Comparison of ENCODE assay signal across 10 mouse cellular contexts in genomic region chr2:6128881-6129280, GRCm38 (mm10). TPM values are rescaled to one million over a fixed set of nuclear protein-coding genes. Genes with fewer than 3 reads are reported as not detected.
A peak's percentile ranks its signal among the peaks of the same experiment; 100 is the strongest.
DNase-seq lines count a peak whose midpoint lies in the region; ATAC-seq lines count a peak whose summit lies in the region.
"Had no signal": no experiment of that assay in that cellular context is flagged by ENCODE, and none has a peak within 500 bp of the region (broad histone marks: within the 10 kb centered on the region; RNA-seq: fewer than 3 reads in every experiment).

No protein-coding gene starts in this region.

- no peaks in the 10 kb centered on the region for H3K36me3 ChIP-seq in kidney, embryonic 15.5 days
- no peaks in the 10 kb centered on the region for H3K36me3 ChIP-seq in forebrain, embryonic 11.5 days (ENCODE audit: control insufficient read depth, insufficient read depth, low read length)
- no peaks in the 10 kb centered on the region for H3K36me3 ChIP-seq in limb, embryonic 10.5 days
- no peaks in the 10 kb centered on the region for H3K36me3 ChIP-seq in midbrain, embryonic 15.5 days (replicated peaks)

- H3K9me3 ChIP-seq in kidney, embryonic 15.5 days (replicated peaks) = no peaks in the 10 kb centered on the region
- no peaks in the 10 kb centered on the region for H3K9me3 ChIP-seq in forebrain, embryonic 11.5 days (ENCODE audit: control insufficient read depth, low read length)
- no peaks in the 10 kb centered on the region for H3K9me3 ChIP-seq in limb, embryonic 10.5 days (replicated peaks)
- H3K9me3 ChIP-seq in midbrain, embryonic 15.5 days = no peaks in the 10 kb centered on the region

- peaks cover 6% of the 10 kb centered on the region; the same call in 1 of the 2 replicates for H3K4me1 ChIP-seq in kidney, embryonic 15.5 days
- no peaks in the 10 kb centered on the region; the same call in 1 of the 2 replicates for H3K4me1 ChIP-seq in forebrain, embryonic 11.5 days (replicated peaks; ENCODE audit: control insufficient read depth, insufficient read depth, low read length)
- H3K4me1 ChIP-seq in limb, embryonic 10.5 days = peaks cover 9% of the 10 kb centered on the region
- H3K4me1 ChIP-seq in midbrain, embryonic 15.5 days = peaks cover 8% of the 10 kb centered on the region; the same call in 1 of the 2 replicates

- WGBS in kidney, embryonic 15.5 days = 35% methylated on average over 8 of the region's 8 CpGs
- 51% methylated on average over 8 of the region's 8 CpGs for WGBS in forebrain, embryonic 11.5 days
- WGBS in limb, embryonic 10.5 days = 56% methylated on average over 8 of the region's 8 CpGs
- WGBS in midbrain, embryonic 15.5 days = 56% methylated on average over 8 of the region's 8 CpGs

- H3K4me3 ChIP-seq in kidney, embryonic 15.5 days (replicated peaks) = peak overlapping the region; percentile 64
- peak overlapping the region; percentile 70; the same call in 1 of the 2 replicates for H3K4me3 ChIP-seq in forebrain, embryonic 11.5 days (ENCODE audit: low read depth, low read length)
- peak overlapping the region; percentile 77; the same call in 1 of the 2 replicates for H3K4me3 ChIP-seq in limb, embryonic 10.5 days
- H3K4me3 ChIP-seq in midbrain, embryonic 15.5 days = no peak overlapping the region; the same call in 1 of the 2 replicates

- H3K27ac ChIP-seq in kidney, embryonic 15.5 days = no peak overlapping the region
- no peak overlapping the region for H3K27ac ChIP-seq in forebrain, embryonic 11.5 days (ENCODE audit: low read depth, low read length)
- H3K27ac ChIP-seq in limb, embryonic 10.5 days = no peak overlapping the region
- H3K27ac ChIP-seq in midbrain, embryonic 15.5 days = no peak overlapping the region

- DNase-seq in kidney, postnatal 25 days = no peak
- no peak for DNase-seq in forebrain, embryonic 11.5 days (ENCODE audit: low spot score)
- no peak for DNase-seq in limb, embryonic 10.5 days (ENCODE audit: low spot score)
- no peak for DNase-seq in retina, postnatal 1 day
- no peak for DNase-seq in adrenal gland, postnatal 25 days
- no peak for DNase-seq in embryo, embryonic 9.5 days (ENCODE audit: extremely low spot score)
- DNase-seq: gastrocnemius, postnatal 25 days had no signal

- H3K9ac ChIP-seq in kidney, embryonic 15.5 days = peak overlapping the region; percentile 53; the same call in 1 of the 2 replicates
- H3K9ac ChIP-seq in forebrain, embryonic 11.5 days (ENCODE audit: low read length) = no peak overlapping the region
- H3K9ac ChIP-seq in midbrain, embryonic 15.5 days = no peak overlapping the region

- peak overlapping the region; percentile 82 for H3K4me2 ChIP-seq in kidney, embryonic 15.5 days
- H3K4me2 ChIP-seq in forebrain, embryonic 11.5 days (ENCODE audit: low read depth, low read length, severe bottlenecking) = peak overlapping the region; percentile 93; the same call in 1 of the 2 replicates
- H3K4me2 ChIP-seq in midbrain, embryonic 15.5 days = peak overlapping the region; percentile 99; the same call in 1 of the 2 replicates

- ATAC-seq in kidney, embryonic 15.5 days (replicated peaks; ENCODE audit: low FRiP score) = no peak
- ATAC-seq in forebrain, embryonic 11.5 days (replicated peaks; ENCODE audit: low FRiP score) = no peak
- no peak for ATAC-seq in midbrain, embryonic 15.5 days (replicated peaks)

- H3K27me3 ChIP-seq in kidney, embryonic 15.5 days = peaks cover 24% of the 10 kb centered on the region
- H3K27me3 ChIP-seq in forebrain, embryonic 11.5 days (ENCODE audit: control insufficient read depth, insufficient read depth, low read length) = peaks cover 19% of the 10 kb centered on the region
- H3K27me3 ChIP-seq in limb, embryonic 10.5 days (ENCODE audit: low read depth, poor library complexity, severe bottlenecking) = peaks cover 33% of the 10 kb centered on the region
- peaks cover 16% of the 10 kb centered on the region for H3K27me3 ChIP-seq in midbrain, embryonic 15.5 days (replicated peaks)

RNA-seq across cellular contexts. Expression of gene Proser2, which starts 1.1 kb away (rescaled TPM):
- polyA plus RNA-seq in kidney, embryonic 15.5 days (2015; fragmentation: Nextera tagmentation; extraction: Ambion mirVana) = 12.7 and 15.3 TPM in 2 replicates
- polyA plus RNA-seq in forebrain, embryonic 11.5 days (2014; fragmentation: Nextera tagmentation; extraction: Ambion mirVana) = 2.8 and 3.8 TPM in 2 replicates
- polyA plus RNA-seq in limb, embryonic 10.5 days (2016; fragmentation: Nextera tagmentation; extraction: Ambion mirVana) = 4.2 and 5.1 TPM in 2 replicates
- polyA plus RNA-seq in midbrain, embryonic 15.5 days (2015; fragmentation: Nextera tagmentation; extraction: Ambion mirVana) = 6.3 and 6.8 TPM in 2 replicates
- 11.7 and 13.4 TPM in 2 replicates for total RNA-seq in adrenal gland, postnatal 25 days (2021)
- total RNA-seq: MEL had no signal
